Mouse (Mus musculus) kidney, adult 2 months (tissue): ENCODE data around the gene Rapgef2. TPM values are rescaled to one million over a fixed set of nuclear protein-coding genes. Genes with fewer than 3 reads are reported as not detected.

Experiments
- DNase-seq: peaks from one replicate; pipeline ENCODE4 v3.0.0; 2021
- H3K27ac ChIP-seq: fragments of 200-500 bp; 2 replicates; pipeline ENCODE4 v1.5.1; 2012; ENCODE audit warnings: low read depth, low read length, control low read depth, inconsistent platforms; ENCODE audit not compliant: insufficient read depth
- H3K27me3 ChIP-seq: fragments of 200-500 bp; replicated peaks from 2 replicates; pipeline ENCODE4 v1.6.1; 2012; ENCODE audit warnings: mild to moderate bottlenecking, moderate library complexity, low read length, inconsistent platforms; ENCODE audit not compliant: control insufficient read depth, insufficient read depth
- H3K36me3 ChIP-seq: fragments of 200-500 bp; 2 replicates; pipeline ENCODE4 v1.6.1; 2012; ENCODE audit warnings: mild to moderate bottlenecking, moderate library complexity, low read length, inconsistent platforms; ENCODE audit not compliant: control insufficient read depth, insufficient read depth
- H3K4me1 ChIP-seq: fragments of 200-500 bp; 2 replicates; pipeline ENCODE4 v1.6.1; 2011; ENCODE audit warnings: low read length; ENCODE audit not compliant: control insufficient read depth, insufficient read depth
- H3K4me3 ChIP-seq: fragments of 200-500 bp; 2 replicates; pipeline ENCODE4 v1.5.1; 2011; ENCODE audit warnings: mild to moderate bottlenecking, low read depth, low read length, control low read depth; ENCODE audit not compliant: insufficient read depth
- CTCF ChIP-seq: fragments of 200-500 bp; conservative IDR thresholded peaks from 2 replicates; pipeline ENCODE4 v1.5.1; 2011; ENCODE audit warnings: low read depth, mild to moderate bottlenecking, control low read depth, low read length, moderate library complexity, mixed read lengths; ENCODE audit not compliant: insufficient read depth, insufficient read length
- POLR2A ChIP-seq: fragments of 200-500 bp; IDR thresholded peaks from one replicate; pipeline ENCODE4 v1.6.1; 2011; ENCODE audit warnings: low read depth, low read length, control low read depth
- WGBS: fragments of 180-500 bp; shearing (Covaris S2); methylation state at CpG from one replicate; pipeline ENCODE4 v1.1.7; 2018; 5-methylcytosine and 5-hydroxymethylcytosine counted together
- polyA plus RNA-seq: library from polyadenylated mRNA; depleted of rRNA; stranded (reverse); fragments of >200 nt; gene quantifications from 2 replicates; pipeline ENCODE4 v1.2.3, GENCODE M21; 2012

Gene Rapgef2
- polyA plus RNA-seq, 1 experiment = 7.6 TPM

DNA sequence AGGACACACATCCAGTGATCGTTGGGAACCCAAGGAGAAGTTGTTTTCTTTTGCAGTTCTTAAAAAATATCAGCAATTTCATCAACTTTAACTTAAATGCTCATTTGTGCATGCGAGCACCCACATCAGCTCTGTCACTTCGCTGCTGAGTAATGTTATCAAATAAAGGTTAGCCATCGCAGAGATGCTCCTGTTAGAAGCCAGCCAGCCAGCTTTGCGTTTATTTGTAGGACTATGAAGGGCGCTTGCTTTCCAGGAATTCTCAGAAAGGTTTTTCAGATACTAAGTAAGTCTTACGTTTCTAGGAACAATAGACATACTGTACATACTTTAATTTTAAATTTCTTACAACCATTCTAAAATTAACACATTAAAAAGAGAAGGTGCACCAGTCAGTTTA is 185.5 kb downstream of the Rapgef2 start:
- H3K36me3 ChIP-seq = peaks cover 3% of the 10 kb centered on the region; the same call in 1 of the 2 replicates

DNA sequence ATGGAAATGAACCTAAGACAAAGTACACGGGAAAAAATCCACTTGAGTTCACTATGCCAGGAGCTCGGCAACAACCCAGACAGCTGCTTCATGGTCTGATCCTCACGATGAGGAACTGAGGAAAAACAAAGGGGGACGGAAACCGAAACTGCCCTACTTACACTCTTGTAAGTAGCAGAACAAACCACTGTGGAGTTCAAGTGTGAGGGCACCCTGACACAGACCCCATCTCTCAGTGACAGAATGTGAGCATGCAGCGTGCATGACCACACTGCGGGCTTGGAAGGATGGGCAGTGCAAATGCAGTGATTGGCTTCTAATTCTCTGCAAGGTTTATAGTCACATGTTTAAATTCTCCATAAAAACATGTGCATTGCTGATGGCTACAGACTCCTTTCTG is 197.2 kb downstream of the Rapgef2 start:
- 59% methylated on average over 7 of the region's 7 CpGs for WGBS
- Histone ChIP-seq H3K36me3 (peaks cover 10% of the 10 kb centered on the region), H3K4me1 (no peaks in the 10 kb centered on the region), H3K27me3 (no peaks in the 10 kb centered on the region), H3K27ac (no peak overlapping the region), H3K4me3 (no peak overlapping the region)
- TF ChIP-seq CTCF (no peak), POLR2A (no peak)
- DNase-seq = no peak

More for the DNA sequence above, 185.5 kb downstream of the Rapgef2 start:
- H3K27me3 ChIP-seq = no peaks in the 10 kb centered on the region
- 86% methylated on average over 7 of the region's 7 CpGs for WGBS
- H3K27ac ChIP-seq = no peak overlapping the region
- no peak overlapping the region for H3K4me3 ChIP-seq
- TF ChIP-seq POLR2A = no peak
- DNase-seq = no peak
- no peaks in the 10 kb centered on the region for H3K4me1 ChIP-seq

DNA sequence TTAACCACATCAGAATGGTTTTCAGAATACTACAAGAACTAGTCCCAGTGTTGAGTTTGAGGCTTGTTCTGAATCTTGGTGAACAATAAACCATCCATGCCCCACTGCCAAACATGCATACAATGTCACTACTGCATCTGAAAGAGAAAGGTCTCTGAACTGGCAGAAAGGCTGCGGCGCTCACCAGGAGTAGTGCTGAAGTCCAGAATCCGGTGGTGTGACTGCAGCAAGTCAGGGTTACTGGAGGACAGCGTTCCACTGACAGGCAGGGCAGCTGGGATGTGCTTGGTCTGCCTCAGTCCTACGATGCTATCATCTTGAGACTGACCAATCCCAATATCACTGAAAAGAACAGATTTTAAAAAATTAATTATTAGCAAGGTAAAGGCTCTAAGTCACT is 197.9 kb downstream of the Rapgef2 start:
- TF ChIP-seq POLR2A (no peak), CTCF (no peak)
- DNase-seq = peak; percentile 16
- no peaks in the 10 kb centered on the region for H3K4me1 ChIP-seq
- H3K4me3 ChIP-seq = no peak overlapping the region
- WGBS = 60% methylated on average over 5 of the region's 5 CpGs
- no peak overlapping the region for H3K27ac ChIP-seq
- H3K36me3 ChIP-seq = peaks cover 10% of the 10 kb centered on the region
- no peaks in the 10 kb centered on the region for H3K27me3 ChIP-seq

DNA sequence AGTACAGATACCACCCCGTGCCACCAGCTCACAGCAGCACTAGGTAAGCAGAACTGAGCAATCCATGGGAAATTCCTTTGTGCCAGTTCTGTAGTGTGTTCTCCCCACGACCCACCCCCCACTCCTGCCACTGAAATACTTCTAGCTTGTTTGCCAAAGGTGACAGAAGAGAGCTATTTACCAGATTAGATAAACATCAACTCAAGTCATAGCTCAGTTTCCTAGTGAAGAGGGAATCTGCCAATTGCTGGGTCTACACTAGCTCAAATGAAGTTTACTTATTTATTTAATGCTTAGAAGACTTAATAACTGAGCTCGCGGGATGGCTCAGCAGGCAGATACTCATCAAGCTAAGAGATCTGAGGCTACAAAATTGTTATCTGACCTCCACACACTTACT is 200.0 kb downstream of the Rapgef2 start:
- no peak for TF ChIP-seq CTCF
- TF ChIP-seq POLR2A = no peak
- no peak overlapping the region for H3K27ac ChIP-seq
- H3K4me3 ChIP-seq = no peak overlapping the region
- WGBS = 67% methylated on average over 4 of the region's 4 CpGs
- no peaks in the 10 kb centered on the region for H3K4me1 ChIP-seq
- peaks cover 7% of the 10 kb centered on the region for H3K36me3 ChIP-seq
- DNase-seq = no peak
- no peaks in the 10 kb centered on the region for H3K27me3 ChIP-seq

DNA sequence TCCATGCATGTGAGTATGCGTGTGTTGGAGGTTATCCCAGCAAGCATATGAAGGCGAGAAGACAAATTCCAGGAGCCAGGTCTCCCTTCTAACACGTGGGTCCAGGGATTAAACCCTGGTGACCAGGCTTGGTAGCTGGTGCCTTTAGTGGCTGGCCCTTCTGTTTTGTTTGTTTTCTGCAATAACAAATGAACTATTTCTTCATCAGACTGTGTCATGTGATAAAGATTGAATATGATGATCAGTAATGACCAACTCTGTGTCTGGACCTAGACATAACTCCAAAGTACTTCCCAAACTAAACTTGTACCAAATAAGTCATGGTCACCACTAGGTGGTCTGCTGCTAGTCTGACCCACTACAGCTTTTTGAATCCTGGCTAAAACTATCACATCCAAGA is 202.4 kb downstream of the Rapgef2 start:
- no peak for DNase-seq
- H3K36me3 ChIP-seq = peaks cover 7% of the 10 kb centered on the region

DNA sequence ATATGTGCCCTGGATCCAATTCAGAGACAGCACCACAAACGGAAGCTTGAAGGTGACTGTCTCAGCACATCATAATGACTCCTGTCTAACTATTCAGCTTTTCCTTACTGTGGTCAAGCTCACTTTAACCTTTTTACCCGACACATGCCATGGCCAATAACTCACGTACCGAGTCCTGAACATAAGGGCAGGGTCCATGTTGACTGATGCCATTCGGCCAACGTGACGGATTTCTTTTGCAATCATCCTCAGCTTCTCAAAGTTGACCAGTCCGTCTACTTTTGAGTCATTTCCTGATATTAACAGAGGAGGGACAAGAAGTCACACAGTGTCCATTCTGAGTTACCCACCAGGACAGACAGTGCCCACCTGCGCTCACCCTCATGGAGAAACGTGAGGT is 203.3 kb downstream of the Rapgef2 start:
- Histone ChIP-seq H3K4me1 (no peaks in the 10 kb centered on the region), H3K27me3 (no peaks in the 10 kb centered on the region), H3K4me3 (no peak overlapping the region), H3K27ac (no peak overlapping the region), H3K36me3 (peaks cover 7% of the 10 kb centered on the region)
- DNase-seq = no peak
- TF ChIP-seq POLR2A = no peak
- no peak for TF ChIP-seq CTCF
- WGBS = 89% methylated on average over 10 of the region's 10 CpGs

More for the DNA sequence above, 202.4 kb downstream of the Rapgef2 start:
- H3K4me3 ChIP-seq = no peak overlapping the region
- H3K27me3 ChIP-seq = no peaks in the 10 kb centered on the region
- 93% methylated on average over 3 of the region's 3 CpGs for WGBS
- H3K27ac ChIP-seq = no peak overlapping the region
- TF ChIP-seq POLR2A (no peak), CTCF (no peak)
- H3K4me1 ChIP-seq = no peaks in the 10 kb centered on the region

DNA sequence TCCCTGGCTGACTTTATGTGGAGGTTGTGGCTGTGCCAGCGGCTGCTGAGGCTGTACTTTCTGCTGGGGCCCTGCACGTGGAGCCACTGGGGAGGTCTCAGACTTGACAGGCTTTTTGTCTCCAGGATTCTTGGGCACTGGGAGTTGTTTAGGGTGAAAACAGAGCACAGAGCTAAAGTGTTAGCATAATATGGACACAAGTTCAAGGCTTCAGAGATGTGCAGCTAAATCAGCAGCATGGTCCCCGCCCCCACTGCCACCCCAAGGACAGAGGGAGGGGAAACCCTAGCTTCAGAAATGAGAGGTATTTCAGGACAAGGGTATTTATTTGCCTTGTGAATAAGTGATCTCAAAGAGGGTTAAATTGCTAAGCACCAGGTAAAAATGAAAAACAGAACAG is 207.2 kb downstream of the Rapgef2 start:
- H3K36me3 ChIP-seq = peaks cover 3% of the 10 kb centered on the region
- no peak for DNase-seq

DNA sequence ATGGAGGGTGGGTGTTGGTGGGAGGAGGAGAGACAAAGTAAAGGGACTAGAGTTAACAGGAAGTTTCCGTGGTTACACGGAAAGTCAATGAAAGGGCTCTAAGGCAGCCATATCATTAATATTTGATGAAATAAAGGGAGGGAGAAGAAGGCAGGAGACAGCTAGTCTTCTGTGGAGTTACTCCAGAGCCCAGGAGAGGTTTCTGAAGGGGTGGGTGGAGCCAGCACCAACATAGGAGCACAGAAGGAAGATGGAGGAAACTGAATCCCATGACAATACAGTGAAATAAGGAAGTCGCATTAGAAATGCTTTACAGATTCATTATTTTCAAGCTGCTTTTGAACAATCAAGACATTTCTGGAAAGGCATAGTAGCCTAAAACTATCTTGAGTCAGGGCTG is 211.3 kb downstream of the Rapgef2 start:
- 83% methylated on average over 3 of the region's 3 CpGs for WGBS
- Histone ChIP-seq H3K27ac (no peak overlapping the region), H3K4me3 (no peak overlapping the region), H3K27me3 (no peaks in the 10 kb centered on the region), H3K4me1 (no peaks in the 10 kb centered on the region), H3K36me3 (peaks cover 1% of the 10 kb centered on the region)
- no peak for DNase-seq
- TF ChIP-seq POLR2A = no peak
- TF ChIP-seq CTCF = no peak

More for the DNA sequence above, 207.2 kb downstream of the Rapgef2 start:
- no peaks in the 10 kb centered on the region for H3K27me3 ChIP-seq
- TF ChIP-seq CTCF (no peak), POLR2A (no peak)
- no peak overlapping the region for H3K27ac ChIP-seq
- H3K4me1 ChIP-seq = no peaks in the 10 kb centered on the region
- 88% methylated on average over 3 of the region's 3 CpGs for WGBS
- H3K4me3 ChIP-seq = no peak overlapping the region
